Mouse (Mus musculus): ENCODE measurements around the gene Mxd1. TPM values are rescaled to one million over a fixed set of nuclear protein-coding genes. Genes with fewer than 3 reads are reported as not detected.

Mxd1 gene
- total RNA-seq (2012; rRNA removed) (3.1 and 3.2 TPM in 2 replicates), polyA plus RNA-seq (2012; ENCODE audit: insufficient read depth in 1 of 2, insufficient read length in 2 of 2, low read depth in 1 of 2, low replicate concordance in 2 of 2, missing spikeins in 1 of 2) (1 to 10 TPM in 1 of 2 experiments, not detected in 1; 3.6 TPM)

GRCm38 (mm10) chr6:86668580-86669239 lies at the start of gene Mxd1:
Gene Mxd1 (minus strand): TSS chr6:86669161.
- H3K79me2 ChIP-seq (ENCODE audit: control insufficient read depth, insufficient read depth, low read length, poor library complexity): peaks cover 3% of the 10 kb centered on the region
- H3K4me3 ChIP-seq (ENCODE audit: control insufficient read depth in 1 of 2, insufficient read depth in 1 of 2, low read depth in 2 of 2, low read length in 2 of 2): peak within 1 kb of the TSS; percentile 85 to 89
- peaks cover 0 to 19% of the 10 kb centered on the region in 2 experiments; a peak in 2 of 4 replicates for H3K36me3 ChIP-seq (ENCODE audit: control insufficient read depth in 1 of 2, insufficient read depth in 2 of 2, low read length in 2 of 2)

GRCm38 (mm10) chr6:86708072-86708774 lies 39.3 kb upstream of the Mxd1 start:
- TF ChIP-seq ZKSCAN1 (IDR thresholded peaks at IDR 0.05; ENCODE audit: low read depth, low read length): no peak
- no peak for TF ChIP-seq E2F4 (IDR thresholded peaks at IDR 0.05; ENCODE audit: borderline replicate concordance, low read depth, low read length)
- TF ChIP-seq POLR2AphosphoS2 (IDR thresholded peaks at IDR 0.05; ENCODE audit: low read length): no peak
- TF ChIP-seq MAZ (IDR thresholded peaks at IDR 0.05; ENCODE audit: low read depth, low read length): no peak
- no peak for TF ChIP-seq TBP (IDR thresholded peaks at IDR 0.05; ENCODE audit: low read depth, low read length)
- TF ChIP-seq TCF12 (IDR thresholded peaks at IDR 0.05; ENCODE audit: low read depth, low read length): no peak
- TF ChIP-seq NELFE (IDR thresholded peaks at IDR 0.05; ENCODE audit: low read depth, low read length): no peak
- TF ChIP-seq BHLHE40 (IDR thresholded peaks at IDR 0.05; ENCODE audit: borderline replicate concordance, low read depth, low read length): no peak
- TF ChIP-seq SIN3A (IDR thresholded peaks at IDR 0.05; ENCODE audit: low read length): no peak

More at GRCm38 (mm10) chr6:86668580-86669239, at the start of gene Mxd1:
- no peak within 1 kb of the TSS; the same call in 1 of the 2 replicates for H3K27ac ChIP-seq (ENCODE audit: control insufficient read depth, low read depth, low read length)
- no peak for DNase-seq (ENCODE audit: low read depth, low spot score)
- no peaks in the 10 kb centered on the region for H3K27me3 ChIP-seq (ENCODE audit: control insufficient read depth in 1 of 2, insufficient read depth in 2 of 2, low read length in 2 of 2)
- TF ChIP-seq EP300 (IDR thresholded peaks at IDR 0.05; ENCODE audit: low read depth in 1 of 2, low read length in 2 of 2) (no peak), TCF12 (IDR thresholded peaks at IDR 0.05; ENCODE audit: low read depth, low read length) (no peak), NELFE (IDR thresholded peaks at IDR 0.05; ENCODE audit: low read depth, low read length) (peak; percentile 54; the same call in 1 of the 2 replicates), MEF2A (IDR thresholded peaks at IDR 0.05; ENCODE audit: extremely low read depth, insufficient replicate concordance, low read depth, low read length, poor library complexity, severe bottlenecking) (no peak), MYC (IDR thresholded peaks at IDR 0.05; ENCODE audit: low read depth, low read length) (no peak), E2F4 (IDR thresholded peaks at IDR 0.05; ENCODE audit: borderline replicate concordance, low read depth, low read length) (no peak), MAZ (IDR thresholded peaks at IDR 0.05; ENCODE audit: low read depth, low read length) (no peak), RAD21 (IDR thresholded peaks at IDR 0.05; ENCODE audit: low read depth, low read length) (no peak), POLR2A (IDR thresholded peaks at IDR 0.05; ENCODE audit: control insufficient read depth in 1 of 2, insufficient read depth in 1 of 2, low read depth in 1 of 2, low read length in 2 of 2, poor library complexity in 1 of 2) (peak; percentile 46 to 84; a peak in 3 of 4 replicates), POLR2AphosphoS2 (IDR thresholded peaks at IDR 0.05; ENCODE audit: low read length) (no peak), USF2 (IDR thresholded peaks at IDR 0.05; ENCODE audit: borderline replicate concordance in 1 of 2, insufficient read depth in 1 of 2, low read depth in 1 of 2, low read length in 2 of 2) (no peak), MXI1 (IDR thresholded peaks at IDR 0.05; ENCODE audit: low read depth, low read length) (0 out of 2 replicates have a peak, but pooled peaks have one; percentile 47), HCFC1 (IDR thresholded peaks at IDR 0.05; ENCODE audit: low read depth, low read length) (0 out of 2 replicates have a peak, but pooled peaks have one; percentile 12), ELF1 (IDR thresholded peaks at IDR 0.05; ENCODE audit: low read depth, low read length) (no peak), UBTF (IDR thresholded peaks at IDR 0.05; ENCODE audit: borderline replicate concordance, insufficient read depth, low read depth, low read length) (no peak), GABPA (IDR thresholded peaks at IDR 0.05; ENCODE audit: low read depth, low read length) (no peak), TBP (IDR thresholded peaks at IDR 0.05; ENCODE audit: low read depth, low read length) (no peak), MAFK (IDR thresholded peaks at IDR 0.05; ENCODE audit: borderline replicate concordance, low read depth, low read length) (no peak)
- H3K9me3 ChIP-seq (replicated peaks; ENCODE audit: insufficient read depth, low read length): no peaks in the 10 kb centered on the region
- peak within 1 kb of the TSS; percentile 84 for H3K9ac ChIP-seq (ENCODE audit: control insufficient read depth, low read depth, low read length, poor library complexity, severe bottlenecking)
- H3K4me1 ChIP-seq (ENCODE audit: control insufficient read depth in 1 of 2, insufficient read depth in 2 of 2, low read length in 2 of 2): peaks cover 12 to 22% of the 10 kb centered on the region in 2 experiments

More at GRCm38 (mm10) chr6:86708072-86708774, 39.3 kb upstream of the Mxd1 start:
- no peak overlapping the region for H3K4me3 ChIP-seq (ENCODE audit: control insufficient read depth in 1 of 2, insufficient read depth in 1 of 2, low read depth in 2 of 2, low read length in 2 of 2)
- no peak overlapping the region for H3K9ac ChIP-seq (ENCODE audit: control insufficient read depth, low read depth, low read length, poor library complexity, severe bottlenecking)
- H3K27me3 ChIP-seq (ENCODE audit: control insufficient read depth in 1 of 2, insufficient read depth in 2 of 2, low read length in 2 of 2): no peaks in the 10 kb centered on the region
- H3K9me3 ChIP-seq (replicated peaks; ENCODE audit: insufficient read depth, low read length): no peaks in the 10 kb centered on the region
- H3K27ac ChIP-seq (ENCODE audit: control insufficient read depth, low read depth, low read length): no peak overlapping the region
- H3K79me2 ChIP-seq (ENCODE audit: control insufficient read depth, insufficient read depth, low read length, poor library complexity): no peaks in the 10 kb centered on the region
- peaks cover 0 to 6% of the 10 kb centered on the region in 2 experiments; a peak in 2 of 4 replicates for H3K36me3 ChIP-seq (ENCODE audit: control insufficient read depth in 1 of 2, insufficient read depth in 2 of 2, low read length in 2 of 2)
- DNase-seq (ENCODE audit: low read depth, low spot score): no peak
- H3K4me1 ChIP-seq (ENCODE audit: control insufficient read depth in 1 of 2, insufficient read depth in 2 of 2, low read length in 2 of 2): no peaks in the 10 kb centered on the region
